Mouse (Mus musculus): ENCODE results near the gene Itfg2. TPM values are rescaled to one million over a fixed set of nuclear protein-coding genes. Genes with fewer than 3 reads are reported as not detected.

The Itfg2 gene
- polyA plus RNA-seq, 1 experiment from 2014 or later: 33.5 TPM

Other genes starting within 250 kb of the Itfg2 start
- 7.4 and 8.1 TPM in 2 replicates for gene Tead4, start 124.1 kb downstream of the Itfg2 start, polyA plus RNA-seq (2015; fragmentation: Nextera tagmentation; extraction: Ambion mirVana)
- gene Tulp3, start 69.1 kb downstream of the Itfg2 start, polyA plus RNA-seq (2015; fragmentation: Nextera tagmentation; extraction: Ambion mirVana): 26.9 and 30.9 TPM in 2 replicates
- gene Rhno1, start 62.0 kb downstream of the Itfg2 start, polyA plus RNA-seq (2015; fragmentation: Nextera tagmentation; extraction: Ambion mirVana): 108 and 118 TPM in 2 replicates
- 25.7 and 31.5 TPM in 2 replicates for gene Foxm1, start 62.0 kb downstream of the Itfg2 start, polyA plus RNA-seq (2015; fragmentation: Nextera tagmentation; extraction: Ambion mirVana)
- gene Tex52, start 49.5 kb downstream of the Itfg2 start, polyA plus RNA-seq (2015; fragmentation: Nextera tagmentation; extraction: Ambion mirVana): 1.6 TPM in 2 replicates
- not detected in 2 replicates for gene Gm44596, start 49.4 kb downstream of the Itfg2 start, polyA plus RNA-seq (2015; fragmentation: Nextera tagmentation; extraction: Ambion mirVana)
- 5.5 and 7.5 TPM in 2 replicates for gene Nrip2, start 25.6 kb downstream of the Itfg2 start, polyA plus RNA-seq (2015; fragmentation: Nextera tagmentation; extraction: Ambion mirVana)
- 341 and 347 TPM in 2 replicates for gene Fkbp4, start 13.7 kb upstream of the Itfg2 start, polyA plus RNA-seq (2015; fragmentation: Nextera tagmentation; extraction: Ambion mirVana)
- 0.07 and 0.48 TPM in 2 replicates for gene Pzp, start 101.8 kb upstream of the Itfg2 start, polyA plus RNA-seq (2015; fragmentation: Nextera tagmentation; extraction: Ambion mirVana)
- 6.8 and 10.3 TPM in 2 replicates for gene A2ml1, start 156.7 kb upstream of the Itfg2 start, polyA plus RNA-seq (2015; fragmentation: Nextera tagmentation; extraction: Ambion mirVana)
- not detected in 2 replicates for gene Klrb1a, start 198.6 kb upstream of the Itfg2 start, polyA plus RNA-seq (2015; fragmentation: Nextera tagmentation; extraction: Ambion mirVana)
- gene Clec2h, start 237.5 kb upstream of the Itfg2 start, polyA plus RNA-seq (2015; fragmentation: Nextera tagmentation; extraction: Ambion mirVana): not detected in 2 replicates